Mouse (Mus musculus) lung, postnatal 10 days (tissue): Measurements from ENCODE around the gene Uba1y.
"Not testable (repeated sequence)": the region's sequence is repeated elsewhere in the genome, so short reads cannot be mapped to it uniquely, and the experiment has no call there.

Source experiments
- DNase-seq: peaks from one replicate; pipeline ENCODE4 v3.0.0; 2021

Uba1y gene

DNA sequence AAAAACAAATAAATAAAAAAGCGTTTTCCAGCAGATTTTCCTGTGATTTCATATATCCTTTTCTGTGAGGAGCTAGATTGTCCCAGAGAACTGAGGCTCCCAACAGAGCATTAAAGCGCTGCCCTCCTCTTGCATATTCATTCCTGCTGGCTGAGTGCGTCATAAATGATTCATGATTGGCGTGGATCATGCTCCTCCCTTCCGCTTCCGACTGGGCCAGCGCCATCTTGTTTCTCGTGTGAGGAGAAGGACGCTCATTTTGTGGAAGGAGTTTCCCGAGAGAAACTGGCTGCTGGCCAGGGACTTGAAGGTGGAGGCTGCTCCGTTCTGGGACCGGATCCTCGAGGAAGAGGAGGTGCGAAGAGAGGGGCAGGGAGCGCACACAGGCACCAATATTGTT lies at the start of gene Uba1y:
Gene Uba1y, plus strand, starts transcription at position 254 of the 400 bp plus-strand sequence.
- DNase-seq = no peak

- not testable (repeated sequence) for DNase-seq
Observed at GRCm38 (mm10) chrY:797309-797708, 21.1 kb upstream of the Uba1y start, which contains the start of gene Zfy1. Zfy1 (minus strand) TSS chrY:797409.

- DNase-seq = peak; percentile 51
Observed at GRCm38 (mm10) chrY:808991-809661, 9.3 kb upstream of the Uba1y start.

- DNase-seq = no peak
Observed at GRCm38 (mm10) chrY:872404-872803, 54.0 kb downstream of the Uba1y start.

- DNase-seq = peak; percentile 3
Observed at GRCm38 (mm10) chrY:872855-873549, 54.6 kb downstream of the Uba1y start.
